Mouse (Mus musculus): ENCODE data around the gene Zc3h6. TPM values are rescaled to one million over a fixed set of nuclear protein-coding genes. Genes with fewer than 3 reads are reported as not detected.
"Not testable (repeated sequence)": the region's sequence is repeated elsewhere in the genome, so short reads cannot be mapped to it uniquely, and the experiment has no call there.

The Zc3h6 gene
- total and polyA plus RNA-seq, 2 experiments: 0.20 to 2.5 TPM

- no peaks in the 10 kb centered on the region for H3K27me3 ChIP-seq (ENCODE audit: control insufficient read depth, insufficient read depth, low read length)
- H3K36me3 ChIP-seq (ENCODE audit: control insufficient read depth, insufficient read depth, low read length): no peaks in the 10 kb centered on the region
- TF ChIP-seq CTCF (IDR thresholded peaks at IDR 0.05; ENCODE audit: low read depth, low read length): no peak
- H3K79me2 ChIP-seq (ENCODE audit: control insufficient read depth, insufficient read depth, low read length): no peaks in the 10 kb centered on the region
- no peak overlapping the region for H3K9ac ChIP-seq (ENCODE audit: low read depth, low read length)
- no peak overlapping the region for H3K4me3 ChIP-seq (ENCODE audit: insufficient read depth, low read depth, low read length)
- H3K27ac ChIP-seq (replicated peaks; ENCODE audit: insufficient read depth, low read depth, low read length): no peak overlapping the region
- whole genome bisulfite sequencing: 82% methylated on average over 4 of the region's 4 CpGs
- DNase-seq (ENCODE audit: extremely low read depth, low read depth, low spot score): no peak
- H3K4me1 ChIP-seq (ENCODE audit: control insufficient read depth, insufficient read depth, low read length): no peaks in the 10 kb centered on the region
These were observed 39.1 kb downstream of the Zc3h6 start for GRCm38 (mm10) chr2:129006194-129006749.

DNA sequence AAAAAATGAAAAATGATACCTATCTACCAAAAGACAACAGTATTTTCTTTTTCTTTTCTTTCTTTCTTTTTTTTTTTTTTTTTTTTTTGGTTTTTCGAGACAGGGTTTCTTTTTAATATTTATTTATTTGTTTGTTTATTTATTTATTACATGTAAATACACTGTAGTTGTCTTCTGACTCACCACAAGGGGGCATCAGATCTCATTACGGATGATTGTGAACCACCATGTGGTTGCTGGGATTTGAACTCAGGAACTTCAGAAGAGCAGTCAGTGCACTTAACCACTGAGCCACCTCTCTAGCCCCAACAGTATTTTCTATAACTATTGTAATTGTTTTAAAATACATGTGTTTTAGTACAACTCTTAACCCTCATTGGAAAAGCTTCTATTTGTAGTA, 41.7 kb downstream of the Zc3h6 start:
- not testable (repeated sequence) for H3K79me2 ChIP-seq (ENCODE audit: control insufficient read depth, insufficient read depth, low read length); H3K4me1 ChIP-seq (ENCODE audit: control insufficient read depth, insufficient read depth, low read length); H3K36me3 ChIP-seq (ENCODE audit: control insufficient read depth, insufficient read depth, low read length); H3K9ac ChIP-seq (ENCODE audit: low read depth, low read length); H3K27ac ChIP-seq (replicated peaks; ENCODE audit: insufficient read depth, low read depth, low read length); H3K4me3 ChIP-seq (ENCODE audit: insufficient read depth, low read depth, low read length); H3K27me3 ChIP-seq (ENCODE audit: control insufficient read depth, insufficient read depth, low read length)
- WGBS: 73% methylated on average over 2 of the region's 2 CpGs
- DNase-seq (ENCODE audit: extremely low read depth, low read depth, low spot score): peak; percentile 10

- H3K79me2 ChIP-seq (ENCODE audit: control insufficient read depth, insufficient read depth, low read length): no peaks in the 10 kb centered on the region
- H3K4me1 ChIP-seq (ENCODE audit: control insufficient read depth, insufficient read depth, low read length): no peaks in the 10 kb centered on the region
- no peak for DNase-seq (ENCODE audit: extremely low read depth, low read depth, low spot score)
- H3K27ac ChIP-seq (replicated peaks; ENCODE audit: insufficient read depth, low read depth, low read length): no peak overlapping the region
- no peak overlapping the region for H3K4me3 ChIP-seq (ENCODE audit: insufficient read depth, low read depth, low read length)
- H3K9ac ChIP-seq (ENCODE audit: low read depth, low read length): no peak overlapping the region
- H3K36me3 ChIP-seq (ENCODE audit: control insufficient read depth, insufficient read depth, low read length): peaks cover 6% of the 10 kb centered on the region
- WGBS: 75% methylated on average over 2 of the region's 2 CpGs
- no peaks in the 10 kb centered on the region for H3K27me3 ChIP-seq (ENCODE audit: control insufficient read depth, insufficient read depth, low read length)
- no peak for TF ChIP-seq POLR2A (IDR thresholded peaks at IDR 0.05; ENCODE audit: extremely low read depth, insufficient read depth, low read length)
- no peak for TF ChIP-seq CTCF (IDR thresholded peaks at IDR 0.05; ENCODE audit: low read depth, low read length)
These were observed 52.9 kb downstream of the Zc3h6 start for GRCm38 (mm10) chr2:129020106-129020505.

DNA sequence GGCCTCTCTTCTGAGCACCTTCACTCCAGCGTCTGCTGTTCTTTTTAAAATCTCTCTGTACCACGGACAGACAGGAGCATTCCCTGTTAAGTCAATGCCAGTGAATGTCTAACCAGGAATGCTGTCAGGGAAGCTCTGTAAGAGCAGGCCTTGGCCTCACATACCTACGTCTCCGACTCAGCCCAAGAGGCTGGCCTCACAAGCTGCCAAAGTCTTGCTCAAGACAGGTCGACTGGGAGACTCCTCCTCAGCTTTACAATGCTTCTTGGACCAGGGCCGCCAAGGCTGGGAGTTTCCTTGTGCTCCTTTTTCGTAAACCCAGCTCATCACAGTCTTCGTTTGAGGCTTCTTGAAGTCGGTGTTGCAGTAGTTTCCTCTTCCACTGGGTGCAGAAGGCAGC, 57.6 kb downstream of the Zc3h6 start:
- H3K9ac ChIP-seq (ENCODE audit: low read depth, low read length): no peak overlapping the region
- no peaks in the 10 kb centered on the region for H3K36me3 ChIP-seq (ENCODE audit: control insufficient read depth, insufficient read depth, low read length)
- H3K79me2 ChIP-seq (ENCODE audit: control insufficient read depth, insufficient read depth, low read length): no peaks in the 10 kb centered on the region
- no peaks in the 10 kb centered on the region for H3K27me3 ChIP-seq (ENCODE audit: control insufficient read depth, insufficient read depth, low read length)
- no peak for DNase-seq (ENCODE audit: extremely low read depth, low read depth, low spot score)
- 84% methylated on average over 9 of the region's 9 CpGs for WGBS
- H3K4me3 ChIP-seq (ENCODE audit: insufficient read depth, low read depth, low read length): no peak overlapping the region
- TF ChIP-seq CTCF (IDR thresholded peaks at IDR 0.05; ENCODE audit: low read depth, low read length) (no peak), POLR2A (IDR thresholded peaks at IDR 0.05; ENCODE audit: extremely low read depth, insufficient read depth, low read length) (no peak)
- no peaks in the 10 kb centered on the region for H3K4me1 ChIP-seq (ENCODE audit: control insufficient read depth, insufficient read depth, low read length)
- no peak overlapping the region for H3K27ac ChIP-seq (replicated peaks; ENCODE audit: insufficient read depth, low read depth, low read length)

- no peak overlapping the region for H3K9ac ChIP-seq (ENCODE audit: low read depth, low read length)
- no peak overlapping the region for H3K4me3 ChIP-seq (ENCODE audit: insufficient read depth, low read depth, low read length)
- no peak overlapping the region for H3K27ac ChIP-seq (replicated peaks; ENCODE audit: insufficient read depth, low read depth, low read length)
- peaks cover 11% of the 10 kb centered on the region for H3K27me3 ChIP-seq (ENCODE audit: control insufficient read depth, insufficient read depth, low read length)
- no peaks in the 10 kb centered on the region for H3K36me3 ChIP-seq (ENCODE audit: control insufficient read depth, insufficient read depth, low read length)
- DNase-seq (ENCODE audit: extremely low read depth, low read depth, low spot score): no peak
- TF ChIP-seq CTCF (IDR thresholded peaks at IDR 0.05; ENCODE audit: low read depth, low read length) (no peak), POLR2A (IDR thresholded peaks at IDR 0.05; ENCODE audit: extremely low read depth, insufficient read depth, low read length) (no peak)
- peaks cover 4% of the 10 kb centered on the region for H3K4me1 ChIP-seq (ENCODE audit: control insufficient read depth, insufficient read depth, low read length)
- no peaks in the 10 kb centered on the region for H3K79me2 ChIP-seq (ENCODE audit: control insufficient read depth, insufficient read depth, low read length)
- 84% methylated on average over 5 of the region's 5 CpGs for WGBS
These were observed 68.2 kb downstream of the Zc3h6 start for GRCm38 (mm10) chr2:129035381-129035780.

DNA sequence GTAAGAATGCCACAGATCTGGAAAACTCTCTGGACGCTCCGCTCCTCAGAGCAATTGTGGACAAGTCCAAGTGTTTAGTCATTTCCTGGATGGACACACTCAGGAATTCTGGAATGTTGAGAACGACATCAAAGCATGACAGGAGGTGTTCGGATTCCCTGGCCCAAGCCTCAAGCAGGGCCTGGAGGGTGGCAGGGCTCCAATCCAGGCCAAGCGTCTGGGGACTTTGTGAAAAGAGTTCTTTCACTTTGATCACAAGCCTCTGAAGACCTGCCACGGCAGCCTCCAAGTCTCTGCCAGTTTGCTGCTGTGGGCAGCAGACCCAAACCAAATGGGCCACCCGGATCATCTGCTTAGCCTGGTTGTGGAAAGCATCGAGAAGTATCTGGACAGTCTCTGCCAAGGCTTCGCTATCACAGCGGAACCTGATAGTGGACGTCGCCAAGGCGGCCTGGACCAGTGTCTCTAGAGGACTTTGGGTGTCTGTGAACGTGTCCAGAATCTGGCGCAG, 71.3 kb downstream of the Zc3h6 start:
- WGBS: 34% methylated on average over 15 of the region's 15 CpGs
- H3K9ac ChIP-seq (ENCODE audit: low read depth, low read length): peak overlapping the region; percentile 36; the same call in 1 of the 2 replicates
- H3K4me1 ChIP-seq (ENCODE audit: control insufficient read depth, insufficient read depth, low read length): peaks cover 4% of the 10 kb centered on the region
- no peaks in the 10 kb centered on the region for H3K36me3 ChIP-seq (ENCODE audit: control insufficient read depth, insufficient read depth, low read length)
- peaks cover 11% of the 10 kb centered on the region for H3K27me3 ChIP-seq (ENCODE audit: control insufficient read depth, insufficient read depth, low read length)
- H3K4me3 ChIP-seq (ENCODE audit: insufficient read depth, low read depth, low read length): 0 out of 2 replicates have a peak overlapping the region, but pooled peaks have one; percentile 4
- no peak overlapping the region for H3K27ac ChIP-seq (replicated peaks; ENCODE audit: insufficient read depth, low read depth, low read length)
- no peak for DNase-seq (ENCODE audit: extremely low read depth, low read depth, low spot score)
- no peaks in the 10 kb centered on the region for H3K79me2 ChIP-seq (ENCODE audit: control insufficient read depth, insufficient read depth, low read length)
- TF ChIP-seq POLR2A (IDR thresholded peaks at IDR 0.05; ENCODE audit: extremely low read depth, insufficient read depth, low read length) (no peak), CTCF (IDR thresholded peaks at IDR 0.05; ENCODE audit: low read depth, low read length) (no peak)
